Mouse (Mus musculus) T-helper 1 cell (primary cell): ENCODE results near the gene Bhlhe40.

Source experiments
- in situ Hi-C: fragments of 300-600 bp; cut with MboI, MseI; formaldehyde crosslinking; loops from one replicate; pipeline ENCODE4 v1.15.1; 2025; ENCODE audit warnings: high pct_unique_total_duplicates

The Bhlhe40 gene

GRCm38 (mm10) chr6:108712148-108712547 lies 51.7 kb downstream of the Bhlhe40 start:
- in situ Hi-C loops = no loop called here

GRCm38 (mm10) chr6:108713175-108713974 lies 52.9 kb downstream of the Bhlhe40 start:
- in situ Hi-C loops = no loop called here
